Mouse (Mus musculus): ENCODE results near the gene Gapt.

The Gapt gene

GRCm38 (mm10) chr13:110346707-110347106, 10.3 kb downstream of the Gapt start:
- DNase-seq (ENCODE audit: low read depth, low spot score) = no peak

- DNase-seq (ENCODE audit: low read depth, low spot score) = no peak
Measured at GRCm38 (mm10) chr13:110342602-110343001, 14.4 kb downstream of the Gapt start.

- no peak for DNase-seq (ENCODE audit: low read depth, low spot score)
Measured at GRCm38 (mm10) chr13:110332958-110333597, 23.9 kb downstream of the Gapt start.

- DNase-seq (ENCODE audit: low read depth, low spot score) = no peak
Measured at GRCm38 (mm10) chr13:110318746-110319145, 38.3 kb downstream of the Gapt start.

GRCm38 (mm10) chr13:110307188-110307587, 49.8 kb downstream of the Gapt start:
- DNase-seq (ENCODE audit: low read depth, low spot score) = no peak
